17 mouse cellular contexts compared by ENCODE assay signal in genomic region chr9:62694054-62694453, GRCm38 (mm10). TPM values are rescaled to one million over a fixed set of nuclear protein-coding genes. Genes with fewer than 3 reads are reported as not detected.
A peak's percentile ranks its signal among the peaks of the same experiment; 100 is the strongest.
DNase-seq lines count a peak whose midpoint lies in the region; ATAC-seq and TF ChIP-seq lines count a peak whose summit lies in the region.
"Had no signal": no experiment of that assay in that cellular context is flagged by ENCODE, and none has a peak within 500 bp of the region (broad histone marks: within the 10 kb centered on the region; RNA-seq: fewer than 3 reads in every experiment).

No protein-coding gene starts in this region.

- no peak for TF ChIP-seq CTCF in hindbrain, postnatal 0 days (IDR thresholded peaks at IDR 0.05; ENCODE audit: low read depth)

- H3K27ac ChIP-seq in hindbrain, postnatal 0 days: no peak overlapping the region
- H3K27ac ChIP-seq in forebrain, embryonic 10.5 days: no peak overlapping the region
- H3K27ac ChIP-seq: liver, embryonic 12.5 days; lung, embryonic 15.5 days had no signal

- WGBS in hindbrain, postnatal 0 days: 80% methylated on average over 5 of the region's 5 CpGs
- 91% methylated on average over 5 of the region's 5 CpGs for WGBS in forebrain, embryonic 10.5 days

- ATAC-seq in hindbrain, postnatal 0 days: no peak
- ATAC-seq: forebrain, postnatal 0 days; liver, embryonic 12.5 days had no signal

- no peak overlapping the region for H3K9ac ChIP-seq in hindbrain, postnatal 0 days (replicated peaks; ENCODE audit: low read length)
- H3K9ac ChIP-seq: forebrain, postnatal 0 days; liver, embryonic 12.5 days; lung, embryonic 15.5 days had no signal

- H3K4me2 ChIP-seq in hindbrain, postnatal 0 days (ENCODE audit: low read depth, low read length): no peak overlapping the region
- H3K4me2 ChIP-seq: liver, embryonic 12.5 days; lung, embryonic 15.5 days had no signal

- H3K9me3 ChIP-seq in hindbrain, postnatal 0 days (ENCODE audit: low read length): no peaks in the 10 kb centered on the region
- H3K9me3 ChIP-seq in forebrain, embryonic 10.5 days: no peaks in the 10 kb centered on the region
- H3K9me3 ChIP-seq: liver, embryonic 12.5 days; lung, embryonic 15.5 days had no signal

- DNase-seq in lung, postnatal 10 days: peak; percentile 68
- DNase-seq in lung, postnatal 4 days: no peak
- peak; percentile 76 for DNase-seq in gastrocnemius, adult 18-20 months (ENCODE audit: low spot score)
- peak; percentile 65 for DNase-seq in gastrocnemius, postnatal 25 days
- DNase-seq in heart, postnatal 4 days: peak; percentile 32
- DNase-seq in hindbrain, postnatal 0 days (ENCODE audit: low spot score): no peak
- DNase-seq in forebrain, embryonic 10.5 days (ENCODE audit: extremely low spot score, low spot score): no peak
- DNase-seq: cerebellum, adult 9-11 months; forebrain, postnatal 0 days; kidney, adult 18-20 months; kidney, postnatal 25 days; layer of hippocampus, adult 9-11 months; right cerebral cortex, postnatal 25 days; thymus, postnatal 4 days had no signal

- no peaks in the 10 kb centered on the region for H3K27me3 ChIP-seq in hindbrain, postnatal 0 days (ENCODE audit: insufficient read depth, low read length)
- no peaks in the 10 kb centered on the region; the same call in 1 of the 2 replicates for H3K27me3 ChIP-seq in forebrain, embryonic 10.5 days (ENCODE audit: poor library complexity, severe bottlenecking)
- H3K27me3 ChIP-seq: lung, embryonic 15.5 days had no signal

- no peak overlapping the region for H3K4me3 ChIP-seq in hindbrain, postnatal 0 days (ENCODE audit: low read length)
- H3K4me3 ChIP-seq in forebrain, embryonic 10.5 days: no peak overlapping the region
- H3K4me3 ChIP-seq: liver, embryonic 12.5 days; lung, embryonic 15.5 days had no signal

- no peaks in the 10 kb centered on the region for H3K4me1 ChIP-seq in hindbrain, postnatal 0 days (ENCODE audit: insufficient read depth, low read length)
- H3K4me1 ChIP-seq in forebrain, embryonic 10.5 days: peaks cover 29% of the 10 kb centered on the region
- H3K4me1 ChIP-seq: liver, embryonic 12.5 days; lung, embryonic 15.5 days had no signal

- no peaks in the 10 kb centered on the region for H3K36me3 ChIP-seq in hindbrain, postnatal 0 days (ENCODE audit: insufficient read depth, low read length)
- no peaks in the 10 kb centered on the region for H3K36me3 ChIP-seq in forebrain, embryonic 10.5 days (replicated peaks)
- H3K36me3 ChIP-seq: liver, embryonic 12.5 days; lung, embryonic 15.5 days had no signal

RNA-seq across cellular contexts. Expression of gene Itga11, which starts 16.4 kb away (rescaled TPM):
- total RNA-seq in gastrocnemius, adult 18-20 months (2021): 1 to 10 TPM; 3.1 to 3.7 TPM
- 1 to 10 TPM; 3.3 to 4.8 TPM for total RNA-seq in gastrocnemius, postnatal 25 days (2021)
- 1 to 10 TPM in 1 of 2 experiments, under 1 TPM in 1; 0.98 to 1.1 TPM for total RNA-seq in heart, postnatal 4 days (2021)
- total RNA-seq in hindbrain, postnatal 0 days (2014; rRNA removed): 1.7 and 2.1 TPM in 2 replicates
- 0.47 and 0.50 TPM in 2 replicates for polyA plus RNA-seq in hindbrain, postnatal 0 days (2015; fragmentation: Nextera tagmentation; extraction: Ambion mirVana)
- 1.2 and 1.4 TPM in 2 replicates for polyA plus RNA-seq in forebrain, embryonic 10.5 days (2016; fragmentation: Nextera tagmentation; extraction: Ambion mirVana)
- total RNA-seq: hematopoietic stem cell, adult 5-6 weeks had no signal

Comparison
In these comparisons a context has a peak if more than half of its experiments do, and no peak if none do; other contexts are left out.
1. DNase-seq: peak in lung, postnatal 10 days (single experiment), gastrocnemius, adult 18-20 months (single experiment), gastrocnemius, postnatal 25 days (single experiment) and heart, postnatal 4 days (single experiment); none in lung, postnatal 4 days (0 of 2), hindbrain, postnatal 0 days (single experiment) and forebrain, embryonic 10.5 days (single experiment).